Mouse (Mus musculus): ENCODE measurements around the gene Ilvbl. TPM values are rescaled to one million over a fixed set of nuclear protein-coding genes. Genes with fewer than 3 reads are reported as not detected.

The Ilvbl gene
- polyA plus RNA-seq, 1 experiment from 2014 or later, result 49.2 TPM

- H3K27ac ChIP-seq, result no peak overlapping the region
- ATAC-seq (ENCODE audit: insufficient number of reproducible peaks, insufficient read depth, low FRiP score, low TSS enrichment, low read depth), result no peak
- no peaks in the 10 kb centered on the region for H3K4me1 ChIP-seq (replicated peaks)
- H3K36me3 ChIP-seq, result no peaks in the 10 kb centered on the region
- H3K9me3 ChIP-seq, result no peaks in the 10 kb centered on the region
- no peak overlapping the region for H3K4me3 ChIP-seq (replicated peaks)
- H3K9ac ChIP-seq (replicated peaks), result no peak overlapping the region
- H3K27me3 ChIP-seq, result no peaks in the 10 kb centered on the region; the same call in 1 of the 2 replicates
- WGBS, result 82% methylated on average over 4 of the region's 4 CpGs
- H3K4me2 ChIP-seq, result no peak overlapping the region
Measured at GRCm38 (mm10) chr10:78630194-78630593, 56.0 kb downstream of the Ilvbl start.

- Histone ChIP-seq H3K4me2 (peak overlapping the region; percentile 21; the same call in 1 of the 2 replicates), H3K9me3 (no peaks in the 10 kb centered on the region), H3K27me3 (no peaks in the 10 kb centered on the region; the same call in 1 of the 2 replicates), H3K9ac (replicated peaks) (no peak overlapping the region), H3K4me3 (replicated peaks) (no peak overlapping the region), H3K27ac (no peak overlapping the region), H3K36me3 (no peaks in the 10 kb centered on the region), H3K4me1 (replicated peaks) (no peaks in the 10 kb centered on the region)
- no peak for ATAC-seq (ENCODE audit: insufficient number of reproducible peaks, insufficient read depth, low FRiP score, low TSS enrichment, low read depth)
- 14% methylated on average over 6 of the region's 6 CpGs for WGBS
Measured at GRCm38 (mm10) chr10:78632311-78632710, 58.2 kb downstream of the Ilvbl start.

Small RNAs within 50 kb of the gene (microRNA-seq; reads per million reads assigned to microRNA genes)
- gene Gm27541, result not detected

Other genes with a start within 250 kb of the Ilvbl start
- gene Agpat3, start 221.9 kb upstream of the Ilvbl start, polyA plus RNA-seq (2016; fragmentation: Nextera tagmentation; extraction: Ambion mirVana), result 48.7 and 52.7 TPM in 2 replicates
- gene Rrp1, start 161.3 kb upstream of the Ilvbl start, polyA plus RNA-seq (2016; fragmentation: Nextera tagmentation; extraction: Ambion mirVana), result 330 and 340 TPM in 2 replicates
- 192 and 204 TPM in 2 replicates for gene Cstb, start 148.7 kb upstream of the Ilvbl start, polyA plus RNA-seq (2016; fragmentation: Nextera tagmentation; extraction: Ambion mirVana)
- 10.4 and 10.6 TPM in 2 replicates for gene Pdxk, start 109.4 kb upstream of the Ilvbl start, polyA plus RNA-seq (2016; fragmentation: Nextera tagmentation; extraction: Ambion mirVana)
- not detected in 2 replicates for gene Olfr1358, start 56.9 kb upstream of the Ilvbl start, polyA plus RNA-seq (2016; fragmentation: Nextera tagmentation; extraction: Ambion mirVana)
- 19.0 and 19.7 TPM in 2 replicates for gene Syde1, start 17.6 kb downstream of the Ilvbl start, polyA plus RNA-seq (2016; fragmentation: Nextera tagmentation; extraction: Ambion mirVana)
- not detected in 2 replicates for gene Olfr1357, start 43.7 kb downstream of the Ilvbl start, polyA plus RNA-seq (2016; fragmentation: Nextera tagmentation; extraction: Ambion mirVana)
- 0.15 and 0.18 TPM in 2 replicates for gene Casp14, start 143.9 kb downstream of the Ilvbl start, polyA plus RNA-seq (2016; fragmentation: Nextera tagmentation; extraction: Ambion mirVana)
- gene Ccdc105, start 178.7 kb downstream of the Ilvbl start, polyA plus RNA-seq (2016; fragmentation: Nextera tagmentation; extraction: Ambion mirVana), result 0.11 and 0.27 TPM in 2 replicates
- gene Slc1a6, start 206.2 kb downstream of the Ilvbl start, polyA plus RNA-seq (2016; fragmentation: Nextera tagmentation; extraction: Ambion mirVana), result 1.2 and 1.5 TPM in 2 replicates

All from limb, embryonic 12.5 days (tissue).